Mouse (Mus musculus) heart, embryonic 16.5 days (tissue): ENCODE measurements around the gene Drc1. TPM values are rescaled to one million over a fixed set of nuclear protein-coding genes. Genes with fewer than 3 reads are reported as not detected.

ENCODE experiments used
- ATAC-seq: fragments of 200-750 bp; cut with Nextera tagmentation; replicated peaks from 2 replicates; pipeline ENCODE4 v1.8.0; 2017; ENCODE audit warnings: moderate number of reproducible peaks; ENCODE audit not compliant: insufficient read depth, low FRiP score; ENCODE audit errors: extremely low read depth
- H3K27ac ChIP-seq: fragments of 300-500 bp; sonication (generic); 2 replicates; pipeline ENCODE4 v1.5.1; 2014; ENCODE audit warnings: mild to moderate bottlenecking, low read length, control low read depth, moderate library complexity
- H3K27me3 ChIP-seq: fragments of 300-500 bp; sonication (generic); 2 replicates; pipeline ENCODE4 v1.6.1; 2014; ENCODE audit warnings: low read length, mixed read lengths; ENCODE audit not compliant: control insufficient read depth, insufficient read depth
- H3K36me3 ChIP-seq: fragments of 300-500 bp; sonication (generic); 2 replicates; pipeline ENCODE4 v1.6.1; 2014; ENCODE audit not compliant: control insufficient read depth, insufficient read depth
- H3K4me1 ChIP-seq: fragments of 300-500 bp; sonication (generic); 2 replicates; pipeline ENCODE4 v1.6.1; 2014; ENCODE audit warnings: low read length, mixed read lengths; ENCODE audit not compliant: control insufficient read depth, insufficient read depth
- H3K4me2 ChIP-seq: fragments of 300-500 bp; sonication (generic); 2 replicates; pipeline ENCODE4 v1.6.1; 2014; ENCODE audit warnings: low read depth, mild to moderate bottlenecking, control low read depth, low read length
- H3K4me3 ChIP-seq: fragments of 300-500 bp; sonication (generic); 2 replicates; pipeline ENCODE4 v1.5.1; 2014; ENCODE audit warnings: mild to moderate bottlenecking, control low read depth, low read length
- H3K9ac ChIP-seq: fragments of 300-500 bp; sonication (generic); 2 replicates; pipeline ENCODE4 v1.6.1; 2014; ENCODE audit warnings: low read length, control low read depth
- H3K9me3 ChIP-seq: fragments of 300-500 bp; sonication (generic); replicated peaks from 2 replicates; pipeline ENCODE4 v1.6.1; 2016; ENCODE audit warnings: low read length; ENCODE audit not compliant: control insufficient read depth
- WGBS: fragments of 180-500 bp; shearing (Covaris S2); extraction: QIAGEN DNeasy Blood & Tissue Kit; methylation state at CpG from one replicate; pipeline ENCODE4 v1.1.7; 2014; 5-methylcytosine and 5-hydroxymethylcytosine counted together
- polyA plus RNA-seq: library from polyadenylated mRNA; unstranded; fragments of >200 nt; fragmentation: Nextera tagmentation; extraction: Ambion mirVana; gene quantifications from 2 replicates; pipeline ENCODE4 v1.2.1, GENCODE M21; 2015

Gene Drc1
- polyA plus RNA-seq, 1 experiment from 2014 or later, result 3.3 TPM

DNA sequence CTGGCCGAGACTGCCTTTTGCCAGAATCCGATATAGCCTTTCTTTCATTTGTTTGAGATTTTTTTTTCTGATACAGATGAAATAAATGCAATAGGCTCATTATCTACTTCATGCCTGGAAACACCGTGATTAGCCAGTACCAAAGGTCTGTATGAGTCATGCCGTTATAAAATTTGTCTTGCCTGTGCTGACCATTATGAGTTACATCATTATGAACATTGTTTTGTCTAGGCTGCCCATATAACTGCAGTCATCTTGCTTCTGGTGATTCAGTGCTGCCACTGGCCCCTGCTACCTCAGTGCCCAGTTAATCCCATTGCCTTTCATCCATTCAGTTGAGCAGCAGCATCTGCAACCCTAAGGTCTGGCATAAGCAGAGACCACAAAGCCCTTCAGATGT, 1.7 kb upstream of the Drc1 start:
- no peak overlapping the region for H3K4me3 ChIP-seq
- H3K27me3 ChIP-seq, result no peaks in the 10 kb centered on the region
- no peak overlapping the region for H3K27ac ChIP-seq
- ATAC-seq, result no peak
- WGBS, result 72% methylated on average over 4 of the region's 4 CpGs
- H3K36me3 ChIP-seq, result no peaks in the 10 kb centered on the region
- H3K4me1 ChIP-seq, result peaks cover 2% of the 10 kb centered on the region; the same call in 1 of the 2 replicates
- H3K9me3 ChIP-seq, result no peaks in the 10 kb centered on the region
- no peak overlapping the region for H3K9ac ChIP-seq
- no peak overlapping the region for H3K4me2 ChIP-seq

DNA sequence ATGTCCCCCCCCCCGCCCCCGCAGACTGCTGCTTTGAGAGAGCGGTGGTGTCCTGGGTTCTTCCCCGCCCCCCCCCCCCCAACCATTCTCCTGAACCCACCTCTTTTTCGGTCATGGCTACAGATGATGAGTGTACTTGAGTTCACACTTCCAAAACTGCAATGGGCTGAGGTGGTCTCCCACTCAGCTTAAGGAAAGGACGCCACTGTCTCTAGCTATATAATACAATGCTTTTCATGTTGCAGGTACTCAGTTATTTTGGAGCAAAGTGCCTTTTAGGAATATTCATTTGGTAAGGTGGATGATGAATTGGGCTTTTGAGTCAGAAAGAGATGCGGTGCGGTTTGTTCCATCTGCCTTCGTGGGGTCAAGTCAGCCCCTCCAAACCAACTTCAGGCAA, 324 bp upstream of the Drc1 start:
- Histone ChIP-seq H3K4me2 (peak overlapping the region; percentile 72; the same call in 1 of the 2 replicates), H3K9ac (no peak overlapping the region; the same call in 1 of the 2 replicates), H3K4me1 (peaks cover 2% of the 10 kb centered on the region; the same call in 1 of the 2 replicates), H3K27ac (no peak overlapping the region), H3K27me3 (no peaks in the 10 kb centered on the region), H3K36me3 (no peaks in the 10 kb centered on the region), H3K9me3 (peaks cover 5% of the 10 kb centered on the region), H3K4me3 (peak overlapping the region; percentile 46)
- no peak for ATAC-seq
- WGBS, result 34% methylated on average over 8 of the region's 9 CpGs

DNA sequence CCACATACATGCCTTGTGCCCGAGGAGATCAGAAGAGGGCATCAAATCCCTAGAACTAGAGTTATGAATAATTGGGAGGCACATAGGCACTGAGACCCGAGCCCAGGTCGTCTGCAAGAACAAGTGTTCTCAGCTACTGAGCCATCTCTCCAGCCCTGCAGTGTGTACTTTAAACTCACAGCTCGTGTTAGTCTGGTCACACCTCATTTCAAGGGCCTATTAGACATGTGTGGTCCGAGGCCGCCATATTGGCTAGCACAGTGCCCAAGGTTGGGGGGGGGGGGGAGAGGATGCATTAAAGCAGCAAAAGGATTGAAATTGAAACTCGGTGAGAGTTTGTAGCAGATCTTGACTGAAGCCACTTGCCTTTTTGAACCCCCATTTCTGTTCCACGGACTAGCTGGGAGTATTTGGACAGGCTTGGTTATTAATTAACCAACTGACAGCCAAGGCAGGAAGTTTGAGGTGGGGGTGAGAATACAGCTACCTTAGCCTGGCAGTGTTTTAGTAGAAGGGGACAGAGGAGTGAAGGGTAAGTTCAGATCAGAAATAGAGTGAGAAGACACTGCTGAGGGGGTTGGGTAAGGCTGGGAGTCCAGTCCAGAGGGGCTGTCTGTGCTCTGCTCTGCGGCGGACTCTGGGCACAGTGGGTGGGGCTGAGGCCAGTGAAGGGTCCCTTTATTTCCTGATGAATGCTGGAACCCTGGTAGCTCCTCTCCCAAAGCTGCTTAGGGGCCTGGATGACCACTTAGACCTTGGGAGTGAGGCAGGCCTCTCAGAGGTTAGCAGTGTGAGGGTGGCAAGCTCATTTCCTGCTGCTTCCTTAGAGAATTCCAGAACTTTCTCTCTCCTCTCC, 5.0 kb downstream of the Drc1 start:
- Histone ChIP-seq H3K27ac (no peak overlapping the region), H3K4me2 (no peak overlapping the region), H3K9me3 (peaks cover 5% of the 10 kb centered on the region), H3K9ac (no peak overlapping the region), H3K36me3 (no peaks in the 10 kb centered on the region), H3K4me1 (no peaks in the 10 kb centered on the region; the same call in 1 of the 2 replicates), H3K27me3 (no peaks in the 10 kb centered on the region), H3K4me3 (no peak overlapping the region)
- ATAC-seq, result no peak
- WGBS, result 76% methylated on average over 10 of the region's 10 CpGs

DNA sequence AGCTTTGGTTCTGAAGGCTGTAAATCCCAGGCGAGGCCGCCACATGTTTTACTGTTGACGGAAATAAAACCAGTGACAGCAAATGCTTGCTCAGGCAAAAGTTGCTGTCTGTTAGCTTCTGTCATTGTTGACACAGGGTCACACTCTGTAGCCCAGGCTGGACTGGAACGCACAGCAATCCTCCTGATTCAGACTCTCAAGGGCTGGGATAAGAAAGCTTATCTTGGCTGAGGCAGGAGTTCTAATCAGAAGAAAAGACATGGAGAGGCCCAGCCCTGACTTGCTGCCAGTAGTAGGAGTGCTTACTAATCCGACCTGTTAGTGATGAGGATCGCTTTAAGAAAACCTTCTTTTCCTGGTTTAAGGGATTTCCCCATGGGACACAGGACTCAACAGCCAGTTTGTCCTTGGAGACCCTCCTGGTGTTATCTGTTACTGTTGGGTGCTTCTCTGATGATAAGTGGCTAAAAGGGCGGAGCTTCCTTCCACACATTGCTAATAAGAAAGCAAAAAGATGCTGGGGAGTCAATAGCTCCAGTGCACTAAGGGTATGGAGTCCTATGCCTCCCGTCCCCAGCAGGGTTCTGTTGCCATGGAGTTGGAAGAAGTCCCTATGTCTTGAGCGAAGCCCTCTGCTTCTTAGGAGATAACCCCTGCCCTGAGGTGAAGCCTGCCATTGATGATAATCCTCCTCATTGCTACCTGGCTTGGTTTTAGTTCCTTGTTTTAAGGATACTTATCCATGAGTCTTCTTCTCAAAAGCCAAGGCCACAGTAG, 6.1 kb downstream of the Drc1 start:
- no peak overlapping the region for H3K4me3 ChIP-seq
- no peak overlapping the region for H3K4me2 ChIP-seq
- ATAC-seq, result no peak
- no peak overlapping the region for H3K27ac ChIP-seq
- H3K36me3 ChIP-seq, result no peaks in the 10 kb centered on the region
- 58% methylated on average over 9 of the region's 9 CpGs for WGBS
- no peak overlapping the region for H3K9ac ChIP-seq
- H3K9me3 ChIP-seq, result peaks cover 5% of the 10 kb centered on the region
- H3K27me3 ChIP-seq, result no peaks in the 10 kb centered on the region
- H3K4me1 ChIP-seq, result no peaks in the 10 kb centered on the region

DNA sequence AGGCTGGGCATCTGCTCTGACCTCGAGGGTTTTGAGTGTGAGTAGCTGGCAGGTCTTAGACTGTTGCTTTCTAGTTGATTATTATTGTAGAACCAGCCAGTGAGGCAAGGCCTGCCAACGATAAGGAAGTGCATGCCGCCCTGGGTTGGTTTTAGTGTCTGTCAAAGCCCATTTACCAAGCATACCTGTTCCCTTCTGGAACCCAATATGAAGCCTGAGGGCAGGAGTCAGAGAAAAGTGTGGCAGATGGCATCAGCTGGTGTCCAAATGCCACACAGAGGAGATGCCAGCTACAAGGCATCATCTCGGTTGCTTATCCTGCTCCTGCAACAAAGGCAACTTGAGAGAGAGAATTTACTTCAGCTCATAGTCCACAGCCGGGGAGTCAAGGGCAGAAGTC, 59.6 kb downstream of the Drc1 start:
- Histone ChIP-seq H3K9me3 (no peaks in the 10 kb centered on the region), H3K4me3 (no peak overlapping the region), H3K4me2 (no peak overlapping the region), H3K4me1 (peaks cover 9% of the 10 kb centered on the region), H3K27ac (no peak overlapping the region), H3K27me3 (peaks cover 5% of the 10 kb centered on the region), H3K36me3 (no peaks in the 10 kb centered on the region), H3K9ac (no peak overlapping the region)
- ATAC-seq, result no peak
- WGBS, result 75% methylated on average over 5 of the region's 5 CpGs

DNA sequence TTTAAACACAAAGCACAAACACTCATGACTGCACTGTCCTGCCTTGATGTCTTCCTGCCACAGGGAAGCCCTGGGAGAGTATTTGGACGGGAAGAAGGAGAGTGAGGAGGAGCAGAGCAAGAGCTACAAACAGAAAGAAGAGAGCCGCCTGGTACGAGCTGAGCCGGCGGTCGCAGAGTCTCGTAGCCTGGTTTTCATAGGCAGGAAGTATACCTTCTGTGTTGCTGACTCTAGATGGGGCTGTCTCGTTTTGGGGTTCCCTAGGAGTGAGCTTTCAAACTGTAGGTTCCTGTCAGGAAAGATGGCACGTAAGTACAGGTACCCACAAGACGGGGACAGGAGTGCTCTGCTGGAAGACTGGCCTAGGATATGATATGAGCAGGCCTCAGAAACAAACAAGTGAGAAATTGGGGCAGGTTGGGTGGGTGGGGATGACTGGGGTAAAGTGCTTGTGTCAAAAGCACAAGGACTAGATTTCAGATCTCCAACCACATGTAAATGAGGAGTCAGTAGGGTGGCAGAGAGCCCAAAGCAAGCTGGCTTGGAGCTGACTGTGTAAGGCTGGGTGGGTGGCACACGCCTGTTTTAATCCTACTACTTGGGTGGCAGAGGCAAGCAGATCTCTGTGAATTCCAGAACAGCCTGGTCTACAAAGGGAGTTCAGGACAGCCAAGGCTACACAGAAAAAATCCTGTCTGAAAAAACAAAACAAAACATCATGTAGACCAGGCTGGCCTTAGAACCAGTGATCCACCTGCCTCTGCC, 60.6 kb downstream of the Drc1 start:
- Histone ChIP-seq H3K4me1 (peaks cover 9% of the 10 kb centered on the region), H3K36me3 (no peaks in the 10 kb centered on the region), H3K27me3 (peaks cover 7% of the 10 kb centered on the region), H3K9me3 (no peaks in the 10 kb centered on the region), H3K9ac (no peak overlapping the region), H3K4me3 (no peak overlapping the region), H3K27ac (no peak overlapping the region), H3K4me2 (no peak overlapping the region)
- ATAC-seq, result no peak; the same call in 1 of the 2 replicates
- 76% methylated on average over 11 of the region's 11 CpGs for WGBS

DNA sequence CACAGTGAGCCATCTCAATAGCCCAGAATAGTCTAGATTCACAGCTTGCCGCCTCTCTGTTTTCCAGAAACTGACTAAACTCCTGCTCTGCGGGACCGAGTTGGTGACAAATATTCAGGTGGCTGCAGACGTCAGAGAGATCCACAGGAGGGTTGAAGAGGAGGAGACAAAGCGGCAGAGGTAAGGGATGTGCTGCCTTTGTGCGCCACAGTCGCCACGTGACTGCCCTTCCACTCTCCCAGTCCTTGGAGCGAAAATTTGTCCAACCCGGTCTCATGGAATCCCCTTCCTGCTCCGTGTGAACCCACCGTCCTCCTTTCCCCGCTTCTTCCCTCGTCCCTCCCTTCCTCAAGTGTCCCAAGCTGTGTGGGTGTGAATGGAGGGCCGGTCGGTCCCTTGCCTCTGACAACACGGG, 61.4 kb downstream of the Drc1 start:
- Histone ChIP-seq H3K9ac (peak overlapping the region; percentile 41; the same call in 1 of the 2 replicates), H3K27me3 (peaks cover 7% of the 10 kb centered on the region), H3K27ac (no peak overlapping the region), H3K4me3 (peak overlapping the region; percentile 37), H3K4me2 (peak overlapping the region; percentile 66), H3K36me3 (no peaks in the 10 kb centered on the region), H3K9me3 (no peaks in the 10 kb centered on the region), H3K4me1 (peaks cover 9% of the 10 kb centered on the region)
- 10% methylated on average over 17 of the region's 17 CpGs for WGBS
- no peak; the same call in 1 of the 2 replicates for ATAC-seq

DNA sequence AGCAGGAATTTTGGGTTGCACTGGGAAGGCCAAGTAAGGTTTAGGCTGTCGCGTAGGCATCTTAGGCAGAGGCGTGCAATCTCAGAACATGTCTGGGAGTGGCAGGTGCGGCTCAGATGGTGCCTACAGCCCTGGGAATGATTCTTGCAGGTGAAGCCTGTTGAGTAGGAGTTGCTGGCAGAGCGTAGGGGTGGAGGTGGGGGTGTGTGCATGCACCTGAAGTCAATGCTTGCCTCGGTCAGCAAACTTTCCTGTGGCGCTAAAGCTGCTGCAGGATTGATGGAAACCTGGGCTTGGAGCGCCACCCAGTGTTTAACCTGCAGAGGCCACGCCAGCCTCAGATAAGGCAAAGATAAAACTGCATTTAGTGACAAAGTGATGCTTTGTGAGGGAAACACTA, 61.9 kb downstream of the Drc1 start:
- Histone ChIP-seq H3K9me3 (no peaks in the 10 kb centered on the region), H3K4me3 (peak overlapping the region; percentile 37), H3K27ac (no peak overlapping the region), H3K4me2 (peak overlapping the region; percentile 66), H3K9ac (peak overlapping the region; percentile 41; the same call in 1 of the 2 replicates), H3K36me3 (no peaks in the 10 kb centered on the region), H3K4me1 (peaks cover 9% of the 10 kb centered on the region), H3K27me3 (peaks cover 7% of the 10 kb centered on the region)
- WGBS, result 4% methylated on average over 9 of the region's 9 CpGs
- no peak; the same call in 1 of the 2 replicates for ATAC-seq
